Mouse (Mus musculus): ENCODE data around the gene Ano9. TPM values are rescaled to one million over a fixed set of nuclear protein-coding genes. Genes with fewer than 3 reads are reported as not detected.

The Ano9 gene
- total and polyA plus RNA-seq, 3 experiments: 0.23 to 1.7 TPM; not detected in 1

GRCm38 (mm10) chr7:141072017-141072745 lies 45.4 kb downstream of the Ano9 start:
- DNase-seq (ENCODE audit: low spot score) (no peak), ATAC-seq (ENCODE audit: extremely low read depth, insufficient number of reproducible peaks, low FRiP score, poor library complexity, severe bottlenecking) (no peak)
- H3K36me3 ChIP-seq (replicated peaks): no peaks in the 10 kb centered on the region
- H3K9me3 ChIP-seq (replicated peaks): no peaks in the 10 kb centered on the region
- peaks cover 2% of the 10 kb centered on the region; the same call in 1 of the 2 replicates for H3K4me1 ChIP-seq (ENCODE audit: insufficient read depth, low read depth, low read length)
- TF ChIP-seq GATA2 (IDR thresholded peaks at IDR 0.05; ENCODE audit: borderline replicate concordance, low read depth, low read length) (no peak), POLR2AphosphoS5 (IDR thresholded peaks at IDR 0.05; ENCODE audit: insufficient replicate concordance, low read depth, low read length) (no peak), TAL1 (conservative IDR thresholded peaks at IDR 0.05; ENCODE audit: low read depth, low read length) (no peak), GATA1 (IDR thresholded peaks at IDR 0.05; ENCODE audit: borderline replicate concordance, low read length) (no peak), CTCF (IDR thresholded peaks at IDR 0.05; ENCODE audit: low read depth, low read length) (no peak)
- no peak overlapping the region for H3K4me3 ChIP-seq (ENCODE audit: low read depth, low read length)
- peaks cover 45% of the 10 kb centered on the region for H3K27me3 ChIP-seq (ENCODE audit: insufficient read depth, low read length)

- Histone ChIP-seq H3K4me3 (ENCODE audit: low read depth, low read length) (no peak overlapping the region), H3K4me1 (ENCODE audit: insufficient read depth, low read depth, low read length) (peaks cover 2% of the 10 kb centered on the region; the same call in 1 of the 2 replicates), H3K9me3 (replicated peaks) (no peaks in the 10 kb centered on the region), H3K27me3 (ENCODE audit: insufficient read depth, low read length) (peaks cover 35% of the 10 kb centered on the region), H3K36me3 (replicated peaks) (no peaks in the 10 kb centered on the region)
- no peak for ATAC-seq (ENCODE audit: extremely low read depth, insufficient number of reproducible peaks, low FRiP score, poor library complexity, severe bottlenecking)
- peak; percentile 30 for DNase-seq (ENCODE audit: low spot score)
- TF ChIP-seq TAL1 (conservative IDR thresholded peaks at IDR 0.05; ENCODE audit: low read depth, low read length) (no peak), CTCF (IDR thresholded peaks at IDR 0.05; ENCODE audit: low read depth, low read length) (peak; percentile 31; the same call in 1 of the 2 replicates), GATA2 (IDR thresholded peaks at IDR 0.05; ENCODE audit: borderline replicate concordance, low read depth, low read length) (no peak), POLR2AphosphoS5 (IDR thresholded peaks at IDR 0.05; ENCODE audit: insufficient replicate concordance, low read depth, low read length) (no peak)
Measured at GRCm38 (mm10) chr7:141070058-141070862, 47.3 kb downstream of the Ano9 start.

DNA sequence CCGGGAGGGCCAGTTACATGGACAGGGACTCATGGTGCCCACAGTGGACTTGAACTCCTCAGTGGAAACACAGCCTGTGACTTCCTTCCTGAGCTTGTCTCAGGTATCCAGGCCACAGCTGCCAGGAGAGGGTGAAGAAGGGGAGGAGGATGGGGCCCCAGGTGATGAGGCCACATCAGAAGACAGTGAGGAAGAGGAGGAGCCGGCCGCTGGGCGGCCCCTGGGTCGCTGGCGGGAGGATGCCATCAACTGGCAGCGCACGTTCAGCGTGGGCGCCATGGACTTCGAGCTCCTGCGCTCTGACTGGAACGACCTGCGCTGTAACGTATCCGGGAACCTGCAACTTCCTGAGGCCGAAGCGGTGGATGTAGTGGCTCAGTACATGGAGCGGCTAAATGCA lies 49.3 kb downstream of the Ano9 start:
- peaks cover 39% of the 10 kb centered on the region for H3K27me3 ChIP-seq (ENCODE audit: insufficient read depth, low read length)
- no peak for DNase-seq (ENCODE audit: low spot score)
- no peak for ATAC-seq (ENCODE audit: extremely low read depth, insufficient number of reproducible peaks, low FRiP score, poor library complexity, severe bottlenecking)
- TF ChIP-seq POLR2AphosphoS5 (IDR thresholded peaks at IDR 0.05; ENCODE audit: insufficient replicate concordance, low read depth, low read length): no peak
- TF ChIP-seq GATA1 (IDR thresholded peaks at IDR 0.05; ENCODE audit: borderline replicate concordance, low read length): no peak
- TF ChIP-seq GATA2 (IDR thresholded peaks at IDR 0.05; ENCODE audit: borderline replicate concordance, low read depth, low read length): no peak
- no peak for TF ChIP-seq TAL1 (conservative IDR thresholded peaks at IDR 0.05; ENCODE audit: low read depth, low read length)
- no peak for TF ChIP-seq CTCF (IDR thresholded peaks at IDR 0.05; ENCODE audit: low read depth, low read length)
- H3K4me3 ChIP-seq (ENCODE audit: low read depth, low read length): no peak overlapping the region
- H3K4me1 ChIP-seq (ENCODE audit: insufficient read depth, low read depth, low read length): peaks cover 2% of the 10 kb centered on the region; the same call in 1 of the 2 replicates
- H3K9me3 ChIP-seq (replicated peaks): no peaks in the 10 kb centered on the region
- no peaks in the 10 kb centered on the region for H3K36me3 ChIP-seq (replicated peaks)

DNA sequence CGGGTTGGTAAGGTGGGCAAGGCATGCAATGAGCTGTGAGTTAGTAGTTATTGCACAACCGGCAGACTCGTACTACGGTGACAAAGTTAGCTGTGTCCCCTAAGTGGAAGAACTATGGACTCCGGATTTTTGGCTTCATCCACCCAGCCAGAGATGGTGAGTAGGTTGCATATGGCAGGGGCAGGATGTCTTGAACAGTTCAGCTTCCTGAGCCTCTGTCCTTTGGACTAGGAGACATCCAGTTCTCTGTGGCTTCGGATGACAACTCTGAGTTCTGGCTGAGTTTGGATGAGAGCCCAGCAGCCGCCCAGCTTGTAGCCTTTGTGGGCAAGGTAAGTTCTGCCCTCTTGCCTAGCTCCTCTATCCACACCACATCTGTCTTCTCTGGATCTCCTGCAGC lies 53.0 kb downstream of the Ano9 start:
- Histone ChIP-seq H3K4me3 (ENCODE audit: low read depth, low read length) (no peak overlapping the region), H3K27me3 (ENCODE audit: insufficient read depth, low read length) (peaks cover 45% of the 10 kb centered on the region)
- no peak for ATAC-seq (ENCODE audit: extremely low read depth, insufficient number of reproducible peaks, low FRiP score, poor library complexity, severe bottlenecking)

GRCm38 (mm10) chr7:141064175-141064574 lies 53.4 kb downstream of the Ano9 start:
- Histone ChIP-seq H3K4me1 (ENCODE audit: insufficient read depth, low read depth, low read length) (no peaks in the 10 kb centered on the region), H3K27me3 (ENCODE audit: insufficient read depth, low read length) (peaks cover 45% of the 10 kb centered on the region), H3K4me3 (ENCODE audit: low read depth, low read length) (no peak overlapping the region), H3K36me3 (replicated peaks) (no peaks in the 10 kb centered on the region), H3K9me3 (replicated peaks) (no peaks in the 10 kb centered on the region)
- TF ChIP-seq TAL1 (conservative IDR thresholded peaks at IDR 0.05; ENCODE audit: low read depth, low read length): no peak
- TF ChIP-seq GATA2 (IDR thresholded peaks at IDR 0.05; ENCODE audit: borderline replicate concordance, low read depth, low read length): no peak
- no peak for TF ChIP-seq CTCF (IDR thresholded peaks at IDR 0.05; ENCODE audit: low read depth, low read length)
- no peak for TF ChIP-seq GATA1 (IDR thresholded peaks at IDR 0.05; ENCODE audit: borderline replicate concordance, low read length)
- no peak for TF ChIP-seq POLR2AphosphoS5 (IDR thresholded peaks at IDR 0.05; ENCODE audit: insufficient replicate concordance, low read depth, low read length)
- DNase-seq (ENCODE audit: low spot score) (no peak), ATAC-seq (ENCODE audit: extremely low read depth, insufficient number of reproducible peaks, low FRiP score, poor library complexity, severe bottlenecking) (no peak)

More for the DNA sequence above, 53.0 kb downstream of the Ano9 start:
- no peak for DNase-seq (ENCODE audit: low spot score)
- TF ChIP-seq GATA1 (IDR thresholded peaks at IDR 0.05; ENCODE audit: borderline replicate concordance, low read length) (no peak), GATA2 (IDR thresholded peaks at IDR 0.05; ENCODE audit: borderline replicate concordance, low read depth, low read length) (no peak), CTCF (IDR thresholded peaks at IDR 0.05; ENCODE audit: low read depth, low read length) (no peak), TAL1 (conservative IDR thresholded peaks at IDR 0.05; ENCODE audit: low read depth, low read length) (no peak), POLR2AphosphoS5 (IDR thresholded peaks at IDR 0.05; ENCODE audit: insufficient replicate concordance, low read depth, low read length) (no peak)
- Histone ChIP-seq H3K36me3 (replicated peaks) (no peaks in the 10 kb centered on the region), H3K9me3 (replicated peaks) (no peaks in the 10 kb centered on the region), H3K4me1 (ENCODE audit: insufficient read depth, low read depth, low read length) (no peaks in the 10 kb centered on the region)

DNA sequence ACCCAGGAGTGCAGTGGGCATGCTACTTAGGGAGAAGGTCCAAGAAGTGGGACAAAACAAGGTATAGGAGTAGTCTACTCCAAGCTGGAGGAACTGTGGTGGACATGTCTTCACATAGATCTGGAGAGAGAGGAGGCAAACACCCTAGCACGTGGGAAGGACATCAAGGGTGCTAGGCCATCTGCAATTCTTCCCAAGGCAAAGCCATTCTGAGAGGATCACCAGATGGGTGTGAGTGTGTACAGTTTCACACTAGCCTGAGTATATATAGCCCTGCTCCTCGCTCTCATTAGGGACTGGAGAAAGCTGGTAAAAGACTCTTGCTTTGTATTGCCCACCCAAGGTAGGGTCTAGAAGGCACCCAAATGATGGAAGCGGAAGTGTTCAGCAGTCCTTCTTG lies 54.3 kb downstream of the Ano9 start:
- ATAC-seq (ENCODE audit: extremely low read depth, insufficient number of reproducible peaks, low FRiP score, poor library complexity, severe bottlenecking) (no peak), DNase-seq (ENCODE audit: low spot score) (no peak)
- H3K36me3 ChIP-seq (replicated peaks): no peaks in the 10 kb centered on the region
- TF ChIP-seq TAL1 (conservative IDR thresholded peaks at IDR 0.05; ENCODE audit: low read depth, low read length) (no peak), POLR2AphosphoS5 (IDR thresholded peaks at IDR 0.05; ENCODE audit: insufficient replicate concordance, low read depth, low read length) (no peak), GATA2 (IDR thresholded peaks at IDR 0.05; ENCODE audit: borderline replicate concordance, low read depth, low read length) (no peak), CTCF (IDR thresholded peaks at IDR 0.05; ENCODE audit: low read depth, low read length) (no peak), GATA1 (IDR thresholded peaks at IDR 0.05; ENCODE audit: borderline replicate concordance, low read length) (no peak)
- H3K9me3 ChIP-seq (replicated peaks): no peaks in the 10 kb centered on the region
- H3K4me1 ChIP-seq (ENCODE audit: insufficient read depth, low read depth, low read length): no peaks in the 10 kb centered on the region
- no peak overlapping the region for H3K4me3 ChIP-seq (ENCODE audit: low read depth, low read length)
- H3K27me3 ChIP-seq (ENCODE audit: insufficient read depth, low read length): peaks cover 46% of the 10 kb centered on the region

Data from G1E (cell line).